Mouse (Mus musculus) ES-E14 (cell line): ENCODE measurements around the gene Inafm2.

Experiments used
- HCFC1 ChIP-seq: IDR thresholded peaks from 2 replicates; pipeline ENCODE4 v1.6.1; 2012; ENCODE audit warnings: low read length, inconsistent platforms, borderline replicate concordance; ENCODE audit not compliant: insufficient read depth
- ZC3H11A ChIP-seq: IDR thresholded peaks from 2 replicates; pipeline ENCODE4 v1.6.1; 2012; ENCODE audit warnings: low read depth, mild to moderate bottlenecking, inconsistent platforms, low read length, borderline replicate concordance
- ZNF384 ChIP-seq: IDR thresholded peaks from 2 replicates; pipeline ENCODE4 v1.6.1; 2012; ENCODE audit warnings: low read depth, low read length, inconsistent platforms

DNA sequence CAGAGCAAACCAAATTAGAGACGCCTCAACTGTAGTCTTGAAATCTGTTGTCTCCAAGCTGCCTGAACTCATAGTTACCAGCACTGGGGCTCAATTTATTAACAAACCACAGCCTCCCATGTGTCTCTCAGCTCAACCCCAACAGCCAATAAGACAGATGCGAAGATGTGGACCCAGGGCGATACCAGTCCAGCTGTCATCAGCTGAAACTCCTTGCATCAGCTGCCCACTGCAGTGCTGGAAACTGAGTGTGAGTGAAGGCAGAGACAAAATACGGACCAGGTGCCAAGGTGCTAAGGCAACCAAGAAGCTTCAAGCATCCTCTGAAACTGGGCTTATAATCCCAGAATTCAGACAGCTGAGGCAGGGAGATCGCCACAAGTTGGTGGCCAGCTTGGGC is 13.6 kb upstream of the Inafm2 start:
- no peak for TF ChIP-seq ZC3H11A
- no peak for TF ChIP-seq HCFC1
- TF ChIP-seq ZNF384 = no peak
